Mouse (Mus musculus): Measurements from ENCODE around the gene Fbl.
"Not testable (repeated sequence)": the region's sequence is repeated elsewhere in the genome, so short reads cannot be mapped to it uniquely, and the experiment has no call there.

Fbl gene

GRCm38 (mm10) chr7:28191903-28192302 lies 22.4 kb downstream of the Fbl start:
- no peak for DNase-seq (ENCODE audit: low spot score in 2 of 2)

GRCm38 (mm10) chr7:28195414-28196098 lies 26.0 kb downstream of the Fbl start:
- no peak for DNase-seq (ENCODE audit: low spot score in 2 of 2)

GRCm38 (mm10) chr7:28196528-28196927 lies 27.0 kb downstream of the Fbl start:
- no peak for DNase-seq (ENCODE audit: low spot score in 2 of 2)

GRCm38 (mm10) chr7:28199054-28199453 lies 29.5 kb downstream of the Fbl start:
- no peak for DNase-seq (ENCODE audit: low spot score in 2 of 2)

- DNase-seq (ENCODE audit: low spot score in 2 of 2), result no peak
Observed at GRCm38 (mm10) chr7:28203207-28204108, 33.9 kb downstream of the Fbl start.

GRCm38 (mm10) chr7:28206044-28206600 lies 36.6 kb downstream of the Fbl start:
- peak; percentile 22 to 42 for DNase-seq (ENCODE audit: low spot score in 2 of 2)

- no peak for DNase-seq (ENCODE audit: low spot score in 2 of 2)
Observed at GRCm38 (mm10) chr7:28208396-28208987, 39.0 kb downstream of the Fbl start.

- DNase-seq (ENCODE audit: low spot score in 2 of 2), result peak; percentile 42 to 60
Observed at GRCm38 (mm10) chr7:28208988-28209508, 39.5 kb downstream of the Fbl start.

GRCm38 (mm10) chr7:28210731-28211130 lies 41.2 kb downstream of the Fbl start:
- no peak for DNase-seq (ENCODE audit: low spot score in 2 of 2)

GRCm38 (mm10) chr7:28214142-28214541 lies 44.6 kb downstream of the Fbl start:
- DNase-seq (ENCODE audit: low spot score in 2 of 2), result peak; percentile 35 to 73

GRCm38 (mm10) chr7:28215950-28216349 lies 46.4 kb downstream of the Fbl start:
- DNase-seq (ENCODE audit: low spot score in 2 of 2), result not testable (repeated sequence)

- DNase-seq (ENCODE audit: low spot score in 2 of 2), result not testable (repeated sequence)
Observed at GRCm38 (mm10) chr7:28217811-28218210, 48.3 kb downstream of the Fbl start.

- DNase-seq (ENCODE audit: low spot score in 2 of 2), result not testable (repeated sequence)
Observed at GRCm38 (mm10) chr7:28218951-28219740, 49.6 kb downstream of the Fbl start.

- DNase-seq (ENCODE audit: low spot score in 2 of 2), result peak; percentile 41 to 53
Observed at GRCm38 (mm10) chr7:28226836-28227235, 57.3 kb downstream of the Fbl start.

GRCm38 (mm10) chr7:28227421-28227820 lies 57.9 kb downstream of the Fbl start:
- DNase-seq (ENCODE audit: low spot score in 2 of 2), result not testable (repeated sequence)
